Mouse (Mus musculus): ENCODE measurements at regions not wholly inside any gene's neighbourhood (a gene's known extent, or its start where the extent isn't known, plus 50 kb on each side); places are given as distances from the start of the nearest gene placed in this dataset.

- no peak for DNase-seq (ENCODE audit: low spot score)
Observed at GRCm38 (mm10) chr7:82047456-82047855, 55.4 kb upstream of the Bnc1 start.

GRCm38 (mm10) chr7:82053411-82053810 lies 61.3 kb upstream of the Bnc1 start:
- Histone ChIP-seq H3K27me3 (ENCODE audit: control insufficient read depth, insufficient read depth, low read length) (no peaks in the 10 kb centered on the region), H3K9me3 (ENCODE audit: control insufficient read depth, low read length) (no peaks in the 10 kb centered on the region), H3K36me3 (ENCODE audit: control insufficient read depth, insufficient read depth, low read length) (no peaks in the 10 kb centered on the region), H3K4me2 (ENCODE audit: low read depth) (no peak overlapping the region), H3K4me1 (ENCODE audit: control insufficient read depth, insufficient read depth, low read length) (0 out of 2 replicates have a peak, but pooled peaks cover 3% of the 10 kb centered on the region), H3K4me3 (ENCODE audit: low read depth, low read length) (no peak overlapping the region), H3K9ac (ENCODE audit: low read length) (no peak overlapping the region), H3K27ac (ENCODE audit: low read depth, low read length) (no peak overlapping the region)
- no peak for ATAC-seq (ENCODE audit: insufficient read depth, low FRiP score, low TSS enrichment)
- DNase-seq (ENCODE audit: low spot score): no peak
- 88% methylated on average over 4 of the region's 4 CpGs for WGBS

More at GRCm38 (mm10) chr7:82047456-82047855, 55.4 kb upstream of the Bnc1 start:
- no peak overlapping the region for H3K9ac ChIP-seq (ENCODE audit: low read length)
- H3K4me3 ChIP-seq (ENCODE audit: low read depth, low read length): no peak overlapping the region
- no peaks in the 10 kb centered on the region for H3K27me3 ChIP-seq (ENCODE audit: control insufficient read depth, insufficient read depth, low read length)
- no peak overlapping the region for H3K27ac ChIP-seq (ENCODE audit: low read depth, low read length)
- H3K36me3 ChIP-seq (ENCODE audit: control insufficient read depth, insufficient read depth, low read length): no peaks in the 10 kb centered on the region
- no peak for ATAC-seq (ENCODE audit: insufficient read depth, low FRiP score, low TSS enrichment)
- H3K4me1 ChIP-seq (ENCODE audit: control insufficient read depth, insufficient read depth, low read length): no peaks in the 10 kb centered on the region
- H3K9me3 ChIP-seq (ENCODE audit: control insufficient read depth, low read length): no peaks in the 10 kb centered on the region
- no peak overlapping the region for H3K4me2 ChIP-seq (ENCODE audit: low read depth)
- WGBS: 68% methylated on average over 5 of the region's 5 CpGs

GRCm38 (mm10) chr7:82056551-82057230 lies 64.6 kb upstream of the Bnc1 start:
- Histone ChIP-seq H3K9ac (ENCODE audit: low read length) (peak overlapping the region; percentile 48; the same call in 1 of the 2 replicates), H3K36me3 (ENCODE audit: control insufficient read depth, insufficient read depth, low read length) (no peaks in the 10 kb centered on the region), H3K4me2 (ENCODE audit: low read depth) (peak overlapping the region; percentile 41), H3K9me3 (ENCODE audit: control insufficient read depth, low read length) (no peaks in the 10 kb centered on the region), H3K4me3 (ENCODE audit: low read depth, low read length) (no peak overlapping the region), H3K27ac (ENCODE audit: low read depth, low read length) (no peak overlapping the region), H3K4me1 (ENCODE audit: control insufficient read depth, insufficient read depth, low read length) (0 out of 2 replicates have a peak, but pooled peaks cover 3% of the 10 kb centered on the region), H3K27me3 (ENCODE audit: control insufficient read depth, insufficient read depth, low read length) (no peaks in the 10 kb centered on the region)
- WGBS: 3% methylated on average over 21 of the region's 21 CpGs
- 0 out of 2 replicates have a peak, but pooled peaks have one; percentile 23 for ATAC-seq (ENCODE audit: insufficient read depth, low FRiP score, low TSS enrichment)
- peak; percentile 48 for DNase-seq (ENCODE audit: low spot score)

- Histone ChIP-seq H3K4me2 (ENCODE audit: low read depth) (no peak overlapping the region), H3K9ac (ENCODE audit: low read length) (no peak overlapping the region), H3K27me3 (ENCODE audit: control insufficient read depth, insufficient read depth, low read length) (no peaks in the 10 kb centered on the region), H3K9me3 (ENCODE audit: control insufficient read depth, low read length) (no peaks in the 10 kb centered on the region), H3K27ac (ENCODE audit: low read depth, low read length) (no peak overlapping the region), H3K4me1 (ENCODE audit: control insufficient read depth, insufficient read depth, low read length) (no peaks in the 10 kb centered on the region), H3K36me3 (ENCODE audit: control insufficient read depth, insufficient read depth, low read length) (no peaks in the 10 kb centered on the region), H3K4me3 (ENCODE audit: low read depth, low read length) (no peak overlapping the region)
- ATAC-seq (ENCODE audit: insufficient read depth, low FRiP score, low TSS enrichment) (no peak), DNase-seq (ENCODE audit: low spot score) (no peak)
- 67% methylated on average over 7 of the region's 7 CpGs for WGBS
Observed at GRCm38 (mm10) chr7:82063407-82063806, 71.3 kb upstream of the Bnc1 start.

- Histone ChIP-seq H3K4me3 (ENCODE audit: low read depth, low read length) (no peak overlapping the region), H3K27ac (ENCODE audit: low read depth, low read length) (no peak overlapping the region), H3K4me2 (ENCODE audit: low read depth) (no peak overlapping the region), H3K9ac (ENCODE audit: low read length) (no peak overlapping the region), H3K9me3 (ENCODE audit: control insufficient read depth, low read length) (no peaks in the 10 kb centered on the region), H3K36me3 (ENCODE audit: control insufficient read depth, insufficient read depth, low read length) (no peaks in the 10 kb centered on the region), H3K27me3 (ENCODE audit: control insufficient read depth, insufficient read depth, low read length) (no peaks in the 10 kb centered on the region), H3K4me1 (ENCODE audit: control insufficient read depth, insufficient read depth, low read length) (no peaks in the 10 kb centered on the region)
- DNase-seq (ENCODE audit: low spot score) (no peak), ATAC-seq (ENCODE audit: insufficient read depth, low FRiP score, low TSS enrichment) (no peak)
- 68% methylated on average over 7 of the region's 7 CpGs for WGBS
Observed at GRCm38 (mm10) chr7:82069629-82070450, 77.7 kb upstream of the Bnc1 start.

GRCm38 (mm10) chr7:82070946-82071727 lies 79.0 kb upstream of the Bnc1 start:
- DNase-seq (ENCODE audit: low spot score) (no peak), ATAC-seq (ENCODE audit: insufficient read depth, low FRiP score, low TSS enrichment) (no peak)
- Histone ChIP-seq H3K27ac (ENCODE audit: low read depth, low read length) (no peak overlapping the region), H3K4me1 (ENCODE audit: control insufficient read depth, insufficient read depth, low read length) (no peaks in the 10 kb centered on the region), H3K36me3 (ENCODE audit: control insufficient read depth, insufficient read depth, low read length) (no peaks in the 10 kb centered on the region), H3K4me2 (ENCODE audit: low read depth) (no peak overlapping the region), H3K4me3 (ENCODE audit: low read depth, low read length) (no peak overlapping the region), H3K9me3 (ENCODE audit: control insufficient read depth, low read length) (no peaks in the 10 kb centered on the region), H3K27me3 (ENCODE audit: control insufficient read depth, insufficient read depth, low read length) (no peaks in the 10 kb centered on the region), H3K9ac (ENCODE audit: low read length) (no peak overlapping the region)
- WGBS: 86% methylated on average over 10 of the region's 10 CpGs

GRCm38 (mm10) chr7:82075359-82075758 lies 83.3 kb upstream of the Bnc1 start:
- no peaks in the 10 kb centered on the region for H3K4me1 ChIP-seq (ENCODE audit: control insufficient read depth, insufficient read depth, low read length)
- H3K36me3 ChIP-seq (ENCODE audit: control insufficient read depth, insufficient read depth, low read length): no peaks in the 10 kb centered on the region
- no peaks in the 10 kb centered on the region for H3K27me3 ChIP-seq (ENCODE audit: control insufficient read depth, insufficient read depth, low read length)
- DNase-seq (ENCODE audit: low spot score) (no peak), ATAC-seq (ENCODE audit: insufficient read depth, low FRiP score, low TSS enrichment) (no peak)
- H3K27ac ChIP-seq (ENCODE audit: low read depth, low read length): no peak overlapping the region
- H3K9ac ChIP-seq (ENCODE audit: low read length): no peak overlapping the region
- no peaks in the 10 kb centered on the region for H3K9me3 ChIP-seq (ENCODE audit: control insufficient read depth, low read length)
- H3K4me2 ChIP-seq (ENCODE audit: low read depth): no peak overlapping the region
- no peak overlapping the region for H3K4me3 ChIP-seq (ENCODE audit: low read depth, low read length)
- WGBS: 92% methylated on average over 2 of the region's 2 CpGs

- H3K27ac ChIP-seq (ENCODE audit: low read depth, low read length): no peak overlapping the region
- no peaks in the 10 kb centered on the region for H3K27me3 ChIP-seq (ENCODE audit: control insufficient read depth, insufficient read depth, low read length)
- 20% methylated on average over 3 of the region's 3 CpGs for WGBS
- DNase-seq (ENCODE audit: low spot score): no peak
- no peak overlapping the region for H3K4me2 ChIP-seq (ENCODE audit: low read depth)
- H3K9me3 ChIP-seq (ENCODE audit: control insufficient read depth, low read length): no peaks in the 10 kb centered on the region
- no peak for ATAC-seq (ENCODE audit: insufficient read depth, low FRiP score, low TSS enrichment)
- no peak overlapping the region for H3K4me3 ChIP-seq (ENCODE audit: low read depth, low read length)
- no peaks in the 10 kb centered on the region for H3K36me3 ChIP-seq (ENCODE audit: control insufficient read depth, insufficient read depth, low read length)
- 0 out of 2 replicates have a peak, but pooled peaks cover 2% of the 10 kb centered on the region for H3K4me1 ChIP-seq (ENCODE audit: control insufficient read depth, insufficient read depth, low read length)
- no peak overlapping the region for H3K9ac ChIP-seq (ENCODE audit: low read length)
Observed at GRCm38 (mm10) chr7:82081851-82082250, 89.8 kb upstream of the Bnc1 start.

All from neural tube, embryonic 11.5 days (tissue).